Mouse (Mus musculus): ENCODE measurements around the gene Rps27l.

Rps27l gene

GRCm38 (mm10) chr9:66919981-66920380 is 25.9 kb upstream of the Rps27l start:
- no peak for DNase-seq (ENCODE audit: extremely low read depth, low read depth, low spot score)

GRCm38 (mm10) chr9:66920488-66921279 is 25.2 kb upstream of the Rps27l start:
- no peak for DNase-seq (ENCODE audit: extremely low read depth, low read depth, low spot score)

GRCm38 (mm10) chr9:66922076-66922475 is 23.8 kb upstream of the Rps27l start:
- DNase-seq (ENCODE audit: extremely low read depth, low read depth, low spot score): no peak

GRCm38 (mm10) chr9:66925853-66926252 is 20.0 kb upstream of the Rps27l start:
- no peak for DNase-seq (ENCODE audit: extremely low read depth, low read depth, low spot score)

GRCm38 (mm10) chr9:66927696-66928402 is 18.0 kb upstream of the Rps27l start:
- no peak for DNase-seq (ENCODE audit: extremely low read depth, low read depth, low spot score)

GRCm38 (mm10) chr9:66930351-66930750 is 15.5 kb upstream of the Rps27l start:
- DNase-seq (ENCODE audit: extremely low read depth, low read depth, low spot score): no peak

GRCm38 (mm10) chr9:66933869-66934808 is 11.7 kb upstream of the Rps27l start:
- DNase-seq (ENCODE audit: extremely low read depth, low read depth, low spot score): peak; percentile 34

GRCm38 (mm10) chr9:66937507-66937906 is 8.4 kb upstream of the Rps27l start:
- DNase-seq (ENCODE audit: extremely low read depth, low read depth, low spot score): no peak

- DNase-seq (ENCODE audit: extremely low read depth, low read depth, low spot score): no peak
These were observed 7.0 kb upstream of the Rps27l start for GRCm38 (mm10) chr9:66938836-66939235.

GRCm38 (mm10) chr9:66945161-66945560 is 725 bp upstream of the Rps27l start:
- DNase-seq (ENCODE audit: extremely low read depth, low read depth, low spot score): no peak

GRCm38 (mm10) chr9:66948536-66948935 is 2.6 kb downstream of the Rps27l start:
- peak; percentile 68 for DNase-seq (ENCODE audit: extremely low read depth, low read depth, low spot score)

- DNase-seq (ENCODE audit: extremely low read depth, low read depth, low spot score): no peak
These were observed 6.4 kb downstream of the Rps27l start for GRCm38 (mm10) chr9:66952321-66952720.

GRCm38 (mm10) chr9:66952886-66953285 is 7.0 kb downstream of the Rps27l start:
- DNase-seq (ENCODE audit: extremely low read depth, low read depth, low spot score): no peak

- no peak for DNase-seq (ENCODE audit: extremely low read depth, low read depth, low spot score)
These were observed 11.6 kb downstream of the Rps27l start for GRCm38 (mm10) chr9:66957451-66957850.

GRCm38 (mm10) chr9:66961478-66961877 is 15.6 kb downstream of the Rps27l start:
- no peak for DNase-seq (ENCODE audit: extremely low read depth, low read depth, low spot score)

- no peak for DNase-seq (ENCODE audit: extremely low read depth, low read depth, low spot score)
These were observed 21.6 kb downstream of the Rps27l start for GRCm38 (mm10) chr9:66967492-66967891.

GRCm38 (mm10) chr9:66971116-66971515 is 25.2 kb downstream of the Rps27l start:
- no peak for DNase-seq (ENCODE audit: extremely low read depth, low read depth, low spot score)

- no peak for DNase-seq (ENCODE audit: extremely low read depth, low read depth, low spot score)
These were observed 28.9 kb downstream of the Rps27l start for GRCm38 (mm10) chr9:66974721-66975225.

- DNase-seq (ENCODE audit: extremely low read depth, low read depth, low spot score): no peak
These were observed 29.4 kb downstream of the Rps27l start, which contains the start of gene Lactb for GRCm38 (mm10) chr9:66975239-66975645. Gene Lactb, minus strand, starts transcription at chr9:66975484.

GRCm38 (mm10) chr9:66977121-66977520 is 31.2 kb downstream of the Rps27l start:
- DNase-seq (ENCODE audit: extremely low read depth, low read depth, low spot score): no peak

- DNase-seq (ENCODE audit: extremely low read depth, low read depth, low spot score): no peak
These were observed 32.1 kb downstream of the Rps27l start for GRCm38 (mm10) chr9:66977982-66978381.
